Mouse (Mus musculus) lung, postnatal 0 days (tissue): ENCODE data around the gene Ttll3.

ENCODE experiments used
- CTCF ChIP-seq: IDR thresholded peaks from 2 replicates; pipeline ENCODE4 v1.5.1; 2016; ENCODE audit warnings: antibody characterized with exemption, mild to moderate bottlenecking
- EP300 ChIP-seq: IDR thresholded peaks from 2 replicates; pipeline ENCODE4 v1.6.1; 2016; ENCODE audit warnings: antibody characterized with exemption, mild to moderate bottlenecking, control low read depth

DNA sequence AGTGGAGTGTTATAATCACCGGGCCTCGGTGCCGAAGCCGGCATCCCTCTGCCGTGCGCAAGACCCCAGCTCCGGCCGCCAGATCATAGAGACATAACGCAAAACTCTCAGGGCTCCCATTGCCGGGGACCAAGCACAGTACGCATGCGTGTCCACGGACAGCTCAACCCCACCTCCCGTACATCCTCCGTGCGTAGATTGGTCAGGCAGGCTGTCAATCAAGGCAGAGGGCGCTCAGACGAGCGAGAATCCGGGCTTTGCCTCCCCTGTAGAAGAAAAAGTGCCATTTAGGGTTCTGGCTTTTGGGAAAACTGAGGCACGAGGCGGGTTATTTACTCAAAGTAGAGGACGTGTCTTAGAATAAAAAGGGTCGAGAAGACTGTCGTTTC lies 30.1 kb downstream of the Ttll3 start, which contains the start of gene Rpusd3:
- TF ChIP-seq CTCF = 0 out of 2 replicates have a peak, but pooled peaks have one; percentile 5
- no peak for TF ChIP-seq EP300
